Mouse (Mus musculus) Patski (cell line): ENCODE data around the gene Nudt4. TPM values are rescaled to one million over a fixed set of nuclear protein-coding genes. Genes with fewer than 3 reads are reported as not detected.

ENCODE experiments used
- ATAC-seq: fragments of 100-300 bp; one replicate; pipeline ENCODE4 v1.8.0; 2021
- CTCF ChIA-PET: fragments of 350-600 bp; sonication (Branson Sonifier 250); formaldehyde crosslinking; loops from one replicate; lab custom pipeline; 2022; ENCODE audit warnings: inconsistent platforms; lab: Charles Lee
- POLR2A ChIA-PET: fragments of 350-600 bp; sonication (Branson Sonifier 250); formaldehyde crosslinking; loops from one replicate; lab custom pipeline; 2022; ENCODE audit warnings: antibody characterized with exemption, inconsistent platforms; lab: Charles Lee
- DNase-seq: peaks from one replicate; pipeline ENCODE4 v3.0.0-alpha.2; 2011; ENCODE audit warnings: low read depth, low spot score
- H3K27me3 ChIP-seq: fragments of 371-371 bp; one replicate; pipeline ENCODE4 v1.5.1; 2021
- CTCF ChIP-seq: fragments of 100-300 bp; IDR thresholded peaks from one replicate; pipeline ENCODE4 v1.5.1; 2021
- in situ Hi-C: fragments of 300-500 bp; cut with MboI; formaldehyde crosslinking; loops from 3 replicates; pipeline ENCODE4 v1.11.1; 2018; ENCODE audit warnings: low pct_unique_long_range_greater_than_20kb, mixed read lengths
- polyA plus RNA-seq: library from polyadenylated mRNA; unstranded; gene quantifications from one replicate; pipeline ENCODE4 v1.2.3, GENCODE M21; 2021

Nudt4 gene
- polyA plus RNA-seq, 1 experiment from 2014 or later, result 68.6 TPM

GRCm38 (mm10) chr10:95567550-95567949 is 3.6 kb upstream of the Nudt4 start:
- POLR2A ChIA-PET, result interaction anchor here (0.7 kb wide), 1 partner anchor 55 kb away, joined by 3 read pairs; no protein-coding TSS in a partner anchor
- in situ Hi-C loops, result loop anchor here (10.0 kb wide), 1 partner anchor 157 kb away; no protein-coding TSS in a partner anchor
- no peak for TF ChIP-seq CTCF
- ATAC-seq (no peak), DNase-seq (no peak)
- CTCF ChIA-PET, result no interaction called here
- H3K27me3 ChIP-seq, result no peaks in the 10 kb centered on the region

GRCm38 (mm10) chr10:95566786-95567185 is 2.8 kb upstream of the Nudt4 start:
- ATAC-seq, result no peak
- ChIA-PET POLR2A (no interaction called here), CTCF (no interaction called here)
- no peak for DNase-seq
- in situ Hi-C loops, result loop anchor here (10.0 kb wide), 1 partner anchor 158 kb away; no protein-coding TSS in a partner anchor
- no peaks in the 10 kb centered on the region for H3K27me3 ChIP-seq
- no peak for TF ChIP-seq CTCF

DNA sequence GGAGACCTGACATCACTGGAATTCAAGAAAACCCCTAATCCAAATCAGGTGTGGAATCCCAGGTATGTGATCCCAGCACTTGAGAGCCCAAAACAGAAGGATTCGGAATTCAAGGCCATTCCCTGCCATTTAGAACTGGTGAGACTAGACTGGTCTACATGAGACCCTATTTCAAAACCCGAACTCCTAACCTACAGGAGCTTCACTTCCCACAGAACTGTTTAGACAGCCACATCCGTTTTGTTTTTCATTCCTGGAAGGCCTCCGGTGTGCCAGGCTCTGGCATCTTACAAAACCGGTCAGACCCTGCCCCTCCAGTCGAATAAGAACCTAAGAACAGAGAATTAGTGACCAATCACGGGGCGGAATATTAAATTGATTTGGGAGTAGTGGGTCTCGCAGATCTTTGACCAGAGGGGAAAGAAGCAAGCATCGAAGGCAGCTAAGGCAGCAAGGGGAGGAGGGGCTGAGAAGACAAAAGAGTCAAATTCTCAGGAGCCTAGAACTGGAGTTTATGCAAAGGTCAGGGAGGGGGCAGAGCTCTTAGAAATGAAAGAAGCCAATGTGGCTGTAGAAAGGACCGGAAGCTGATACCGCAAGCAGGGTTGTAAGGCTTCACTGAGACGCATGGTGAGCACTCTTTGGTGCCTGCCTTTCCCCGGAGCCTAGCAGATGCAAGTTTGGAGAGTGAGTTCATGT is 1.4 kb upstream of the Nudt4 start:
- ChIA-PET CTCF (interaction anchor here (1.2 to 1.4 kb wide), 2 partner anchors 44 to 515 kb away, joined by 3 to 4 read pairs; no protein-coding TSS in a partner anchor), POLR2A (no interaction called here)
- ATAC-seq, result no peak
- in situ Hi-C loops, result loop anchor here (10.0 kb wide), 1 partner anchor 159 kb away; no protein-coding TSS in a partner anchor
- H3K27me3 ChIP-seq, result no peaks in the 10 kb centered on the region
- TF ChIP-seq CTCF, result no peak
- no peak for DNase-seq

GRCm38 (mm10) chr10:95562859-95563841 is 796 bp downstream of the Nudt4 start:
- DNase-seq (no peak), ATAC-seq (peak; percentile 15)
- ChIA-PET CTCF (interaction anchor here (1.4 kb wide), 1 partner anchor 295 kb away, joined by 7 read pairs; no protein-coding TSS in a partner anchor), POLR2A (interaction anchor here (1.0 to 1.7 kb wide), 3 partner anchors 66 to 299 kb away, joined by 3 to 5 read pairs (median 4); no protein-coding TSS in a partner anchor)
- in situ Hi-C loops, result loop anchor here (10.0 kb wide), 1 partner anchor 162 kb away; no protein-coding TSS in a partner anchor
- no peak for TF ChIP-seq CTCF
- no peaks in the 10 kb centered on the region for H3K27me3 ChIP-seq

- no peak for ATAC-seq
- no peak for DNase-seq
These were observed 1.6 kb downstream of the Nudt4 start for GRCm38 (mm10) chr10:95562395-95562794.

DNA sequence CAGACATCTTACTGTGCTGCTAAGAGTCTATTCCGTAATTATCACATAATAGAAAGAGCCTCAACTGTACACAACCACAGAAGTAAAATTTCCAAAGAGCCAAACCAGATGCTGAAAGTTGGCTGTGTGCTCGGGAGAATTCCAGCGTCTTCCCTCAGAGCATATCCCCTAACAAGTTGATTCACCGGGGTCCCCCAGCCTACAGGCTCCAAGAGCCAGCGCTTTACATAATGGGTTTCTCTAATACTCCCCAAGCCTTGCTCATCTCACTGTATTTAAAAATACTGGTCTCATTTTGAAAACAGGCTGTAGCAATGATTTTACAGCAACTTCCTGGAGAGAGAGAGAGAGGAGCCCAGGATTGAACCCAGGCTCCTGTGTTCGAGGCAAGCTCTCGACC is 2.3 kb downstream of the Nudt4 start:
- ChIA-PET POLR2A (no interaction called here), CTCF (interaction anchor here (0.8 to 1.4 kb wide), 2 partner anchors 234 to 297 kb away, joined by 3 to 7 read pairs; no protein-coding TSS in a partner anchor)
- no peak for TF ChIP-seq CTCF
- ATAC-seq (no peak), DNase-seq (no peak)
- in situ Hi-C loops, result loop anchor here (10.0 kb wide), 1 partner anchor 163 kb away; no protein-coding TSS in a partner anchor
- H3K27me3 ChIP-seq, result no peaks in the 10 kb centered on the region

More at GRCm38 (mm10) chr10:95562395-95562794, 1.6 kb downstream of the Nudt4 start:
- ChIA-PET POLR2A (interaction anchor here (1.7 kb wide), 1 partner anchor 92 kb away, joined by 5 read pairs; no protein-coding TSS in a partner anchor), CTCF (interaction anchor here (1.4 kb wide), 1 partner anchor 296 kb away, joined by 7 read pairs; no protein-coding TSS in a partner anchor)
- TF ChIP-seq CTCF, result no peak
- in situ Hi-C loops, result loop anchor here (10.0 kb wide), 1 partner anchor 162 kb away; no protein-coding TSS in a partner anchor
- H3K27me3 ChIP-seq, result no peaks in the 10 kb centered on the region

- CTCF ChIA-PET, result interaction anchor here (1.3 kb wide), 1 partner anchor 299 kb away, joined by 4 read pairs; no protein-coding TSS in a partner anchor
- ATAC-seq, result no peak
- H3K27me3 ChIP-seq, result no peaks in the 10 kb centered on the region
- no peak for TF ChIP-seq CTCF
- DNase-seq, result no peak
- POLR2A ChIA-PET, result no interaction called here
- in situ Hi-C loops, result loop anchor here (10.0 kb wide), 1 partner anchor 164 kb away; no protein-coding TSS in a partner anchor
These were observed 3.5 kb downstream of the Nudt4 start for GRCm38 (mm10) chr10:95560394-95560983.

DNA sequence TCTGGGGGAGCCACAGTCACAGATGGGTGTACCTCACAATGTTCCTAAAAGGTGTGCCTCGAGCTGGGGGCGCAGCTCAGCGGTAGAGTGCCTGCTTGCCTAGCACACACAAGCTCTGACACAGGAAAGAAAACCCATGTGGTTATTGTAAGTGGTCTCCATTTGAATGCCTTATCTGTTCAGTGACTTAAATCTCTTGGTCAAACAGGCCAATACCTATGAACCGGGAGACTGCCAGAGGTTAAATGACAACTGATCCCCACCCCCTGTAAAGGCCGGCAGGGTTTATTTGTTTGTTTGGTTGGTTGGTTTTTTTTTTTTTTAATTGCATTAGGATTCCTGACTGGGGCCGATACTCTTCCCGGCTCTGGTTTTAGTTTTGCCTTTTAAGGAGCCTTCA is 4.5 kb downstream of the Nudt4 start:
- no peak for ATAC-seq
- no peak for DNase-seq
- H3K27me3 ChIP-seq, result no peaks in the 10 kb centered on the region
- TF ChIP-seq CTCF, result no peak
- POLR2A ChIA-PET, result interaction anchor here (0.7 kb wide), 1 partner anchor 460 kb away, joined by 4 read pairs; no protein-coding TSS in a partner anchor
- in situ Hi-C loops, result loop anchor here (5.0 to 10.0 kb wide), 2 partner anchors 205 to 473 kb away; no protein-coding TSS in a partner anchor
- CTCF ChIA-PET, result interaction anchor here (1.0 to 1.6 kb wide), 3 partner anchors 14 to 299 kb away, joined by 3 to 5 read pairs (median 5); no protein-coding TSS in a partner anchor

GRCm38 (mm10) chr10:95557337-95557828 is 6.6 kb downstream of the Nudt4 start:
- no peaks in the 10 kb centered on the region for H3K27me3 ChIP-seq
- peak; percentile 84 for TF ChIP-seq CTCF
- in situ Hi-C loops, result loop anchor here (5.0 to 10.0 kb wide), 2 partner anchors 207 to 475 kb away; no protein-coding TSS in a partner anchor
- DNase-seq (no peak), ATAC-seq (no peak)
- ChIA-PET CTCF (interaction anchor here (1.7 kb wide), 1 partner anchor 334 kb away, joined by 4 read pairs; no protein-coding TSS in a partner anchor), POLR2A (interaction anchor here (1.3 kb wide), 1 partner anchor 13 kb away, joined by 4 read pairs; no protein-coding TSS in a partner anchor)
